In genomic region chr3:139978172-139978571, GRCm38 (mm10) we compare ENCODE assay signal across 28 mouse cellular contexts.
DNase-seq lines count a peak whose midpoint lies in the region; ATAC-seq lines count a peak whose summit lies in the region.
"Had no signal": no experiment of that assay in that cellular context is flagged by ENCODE, and none has a peak within 500 bp of the region (broad histone marks: within the 10 kb centered on the region; RNA-seq: fewer than 3 reads in every experiment).

No protein-coding gene starts in this region.

- no peak overlapping the region for H3K4me2 ChIP-seq in limb, embryonic 13.5 days (replicated peaks)
- H3K4me2 ChIP-seq in forebrain, embryonic 11.5 days (ENCODE audit: low read depth, low read length, severe bottlenecking): no peak overlapping the region
- H3K4me2 ChIP-seq: embryonic facial prominence, embryonic 15.5 days; forebrain, embryonic 12.5 days; heart, embryonic 12.5 days; heart, embryonic 15.5 days; hindbrain, embryonic 13.5 days had no signal

- H3K36me3 ChIP-seq in embryonic facial prominence, embryonic 10.5 days (replicated peaks): no peaks in the 10 kb centered on the region
- no peaks in the 10 kb centered on the region for H3K36me3 ChIP-seq in limb, embryonic 13.5 days
- H3K36me3 ChIP-seq in forebrain, embryonic 11.5 days (ENCODE audit: control insufficient read depth, insufficient read depth, low read length): no peaks in the 10 kb centered on the region
- H3K36me3 ChIP-seq: embryonic facial prominence, embryonic 15.5 days; forebrain, embryonic 12.5 days; heart, embryonic 12.5 days; heart, embryonic 15.5 days; hindbrain, embryonic 10.5 days; hindbrain, embryonic 13.5 days had no signal

- H3K4me3 ChIP-seq in embryonic facial prominence, embryonic 10.5 days: no peak overlapping the region
- H3K4me3 ChIP-seq in limb, embryonic 13.5 days: no peak overlapping the region
- no peak overlapping the region for H3K4me3 ChIP-seq in forebrain, embryonic 11.5 days (ENCODE audit: low read depth, low read length)
- H3K4me3 ChIP-seq: embryonic facial prominence, embryonic 15.5 days; forebrain, embryonic 12.5 days; heart, embryonic 12.5 days; heart, embryonic 15.5 days; hindbrain, embryonic 10.5 days; hindbrain, embryonic 13.5 days had no signal

- DNase-seq in embryo, embryonic 10.5 days (ENCODE audit: low spot score): peak; percentile 9
- no peak for DNase-seq in embryo, embryonic 9.5 days (ENCODE audit: extremely low spot score)
- peak; percentile 9 for DNase-seq in embryonic facial prominence, embryonic 10.5 days (ENCODE audit: low spot score)
- peak; percentile 56 for DNase-seq in forelimb bud, embryonic 11.5 days (ENCODE audit: low read depth, low spot score)
- DNase-seq in forebrain, embryonic 11.5 days (ENCODE audit: low spot score): no peak
- DNase-seq: adrenal gland, adult 8-10 months; adrenal gland, postnatal 25 days; cerebellum, adult 11-12 months; cerebellum, adult 8-10 months; cerebellum, postnatal 10 days; cerebellum, postnatal 36 days; gastrocnemius, postnatal 25 days; heart, adult 18-20 months; heart, postnatal 10 days; heart, postnatal 36 days had no signal

- H3K9ac ChIP-seq in limb, embryonic 13.5 days: no peak overlapping the region
- H3K9ac ChIP-seq in forebrain, embryonic 11.5 days (ENCODE audit: low read length): no peak overlapping the region
- H3K9ac ChIP-seq: embryonic facial prominence, embryonic 15.5 days; forebrain, embryonic 12.5 days; heart, embryonic 12.5 days; heart, embryonic 15.5 days; hindbrain, embryonic 13.5 days had no signal

- peaks cover 11% of the 10 kb centered on the region; the same call in 1 of the 2 replicates for H3K9me3 ChIP-seq in embryonic facial prominence, embryonic 10.5 days
- no peaks in the 10 kb centered on the region for H3K9me3 ChIP-seq in limb, embryonic 13.5 days
- H3K9me3 ChIP-seq in forebrain, embryonic 11.5 days (ENCODE audit: control insufficient read depth, low read length): no peaks in the 10 kb centered on the region; the same call in 1 of the 2 replicates

- WGBS in embryonic facial prominence, embryonic 10.5 days: 37% methylated on average over 1 of the region's 1 CpGs
- WGBS in limb, embryonic 13.5 days: 17% methylated on average over 1 of the region's 1 CpGs
- WGBS in forebrain, embryonic 11.5 days: 81% methylated on average over 1 of the region's 1 CpGs

- 0 out of 2 replicates have a peak, but pooled peaks have one; percentile 72 for ATAC-seq in limb, embryonic 13.5 days (ENCODE audit: low FRiP score, low read depth)
- no peak for ATAC-seq in forebrain, embryonic 11.5 days (replicated peaks; ENCODE audit: low FRiP score)
- ATAC-seq in frontal cortex, adult (ENCODE audit: low TSS enrichment): no peak
- ATAC-seq: activated CD4-positive, CD25-positive, alpha-beta regulatory T cell, adult 4 months; forebrain, embryonic 16.5 days; hindbrain, embryonic 16.5 days; inflammation-experienced regulatory T-cells, adult 6 months; intestine, embryonic 16.5 days had no signal

- no peak overlapping the region for H3K27ac ChIP-seq in embryonic facial prominence, embryonic 10.5 days (replicated peaks)
- H3K27ac ChIP-seq in limb, embryonic 13.5 days: no peak overlapping the region
- H3K27ac ChIP-seq in forebrain, embryonic 11.5 days (ENCODE audit: low read depth, low read length): no peak overlapping the region
- H3K27ac ChIP-seq: embryonic facial prominence, embryonic 15.5 days; forebrain, embryonic 12.5 days; heart, embryonic 15.5 days; hindbrain, embryonic 10.5 days; hindbrain, embryonic 13.5 days had no signal

- H3K27me3 ChIP-seq in embryonic facial prominence, embryonic 10.5 days (replicated peaks; ENCODE audit: low read depth, poor library complexity, severe bottlenecking): no peaks in the 10 kb centered on the region
- H3K27me3 ChIP-seq in limb, embryonic 13.5 days: no peaks in the 10 kb centered on the region
- no peaks in the 10 kb centered on the region for H3K27me3 ChIP-seq in forebrain, embryonic 11.5 days (ENCODE audit: control insufficient read depth, insufficient read depth, low read length)
- H3K27me3 ChIP-seq: embryonic facial prominence, embryonic 15.5 days; forebrain, embryonic 12.5 days; heart, embryonic 12.5 days; heart, embryonic 15.5 days; hindbrain, embryonic 13.5 days had no signal

- no peaks in the 10 kb centered on the region for H3K4me1 ChIP-seq in embryonic facial prominence, embryonic 10.5 days
- no peaks in the 10 kb centered on the region for H3K4me1 ChIP-seq in limb, embryonic 13.5 days
- no peaks in the 10 kb centered on the region for H3K4me1 ChIP-seq in forebrain, embryonic 11.5 days (replicated peaks; ENCODE audit: control insufficient read depth, insufficient read depth, low read length)
- H3K4me1 ChIP-seq: embryonic facial prominence, embryonic 15.5 days; forebrain, embryonic 12.5 days; heart, embryonic 12.5 days; heart, embryonic 15.5 days; hindbrain, embryonic 10.5 days; hindbrain, embryonic 13.5 days had no signal

Comparison
In these comparisons a context has a peak if more than half of its experiments do, and no peak if none do; other contexts are left out.
1. DNase-seq: peak in embryo, embryonic 10.5 days (single experiment), embryonic facial prominence, embryonic 10.5 days (single experiment) and forelimb bud, embryonic 11.5 days (single experiment); none in embryo, embryonic 9.5 days (single experiment) and forebrain, embryonic 11.5 days (single experiment).